Mouse (Mus musculus) stomach, postnatal 0 days (tissue): Measurements from ENCODE around the gene Ndufs4. TPM values are rescaled to one million over a fixed set of nuclear protein-coding genes. Genes with fewer than 3 reads are reported as not detected.

ENCODE experiments used
- ATAC-seq: fragments of 200-750 bp; cut with Nextera tagmentation; 2 replicates; pipeline ENCODE4 v1.8.0; 2017; ENCODE audit not compliant: low FRiP score, low TSS enrichment
- DNase-seq: peaks from one replicate; pipeline ENCODE4 v3.0.0-alpha.2; 2016; ENCODE audit warnings: low spot score
- H3K27ac ChIP-seq: fragments of 300-500 bp; sonication (generic); replicated peaks from 2 replicates; pipeline ENCODE4 v1.5.1; 2014; ENCODE audit warnings: mild to moderate bottlenecking, control low read depth
- H3K27me3 ChIP-seq: fragments of 300-500 bp; sonication (generic); 2 replicates; pipeline ENCODE4 v1.6.1; 2014; ENCODE audit warnings: low read length; ENCODE audit not compliant: control insufficient read depth, insufficient read depth
- H3K36me3 ChIP-seq: fragments of 300-500 bp; sonication (generic); 2 replicates; pipeline ENCODE4 v1.6.1; 2014; ENCODE audit warnings: low read length, mixed read lengths; ENCODE audit not compliant: control insufficient read depth, insufficient read depth
- H3K4me1 ChIP-seq: fragments of 300-500 bp; sonication (generic); replicated peaks from 2 replicates; pipeline ENCODE4 v1.6.1; 2014; ENCODE audit warnings: antibody characterized with exemption; ENCODE audit not compliant: control insufficient read depth, insufficient read depth
- H3K4me2 ChIP-seq: fragments of 300-500 bp; sonication (generic); replicated peaks from 2 replicates; pipeline ENCODE4 v1.6.1; 2014; ENCODE audit warnings: low read depth, mild to moderate bottlenecking, control low read depth, moderate library complexity
- H3K4me3 ChIP-seq: fragments of 300-500 bp; sonication (generic); 2 replicates; pipeline ENCODE4 v1.5.1; 2014; ENCODE audit warnings: low read depth, low read length, control low read depth
- H3K9ac ChIP-seq: fragments of 300-500 bp; sonication (generic); 2 replicates; pipeline ENCODE4 v1.6.1; 2014; ENCODE audit warnings: mild to moderate bottlenecking, low read length, control low read depth, mixed read lengths
- H3K9me3 ChIP-seq: fragments of 300-500 bp; sonication (generic); 2 replicates; pipeline ENCODE4 v1.6.1; 2016; ENCODE audit warnings: low read length; ENCODE audit not compliant: control insufficient read depth
- CTCF ChIP-seq: IDR thresholded peaks from 2 replicates; pipeline ENCODE4 v1.5.1; 2016; ENCODE audit warnings: antibody characterized with exemption, low read depth, mild to moderate bottlenecking, moderate library complexity
- EP300 ChIP-seq: optimal IDR thresholded peaks from 2 replicates; pipeline ENCODE3; 2016; ENCODE audit warnings: antibody characterized with exemption
- WGBS: fragments of 180-500 bp; shearing (Covaris S2); extraction: QIAGEN DNeasy Blood & Tissue Kit; methylation state at CpG from one replicate; pipeline ENCODE4 v1.1.7; 2014; 5-methylcytosine and 5-hydroxymethylcytosine counted together
- polyA plus RNA-seq: library from polyadenylated mRNA; unstranded; fragments of >200 nt; fragmentation: Nextera tagmentation; extraction: Ambion mirVana; gene quantifications from 2 replicates; pipeline ENCODE4 v1.2.1, GENCODE M21; 2015

Ndufs4 gene
- polyA plus RNA-seq, 1 experiment from 2014 or later, result 289 TPM

GRCm38 (mm10) chr13:114271410-114272105 lies 116.5 kb downstream of the Ndufs4 start:
- 42% methylated on average over 16 of the region's 16 CpGs for WGBS
- DNase-seq, result no peak
- H3K36me3 ChIP-seq, result no peaks in the 10 kb centered on the region
- no peak overlapping the region for H3K9ac ChIP-seq
- no peak for TF ChIP-seq CTCF
- TF ChIP-seq EP300, result no peak
- H3K4me2 ChIP-seq, result no peak overlapping the region
- no peak overlapping the region for H3K4me3 ChIP-seq
- H3K4me1 ChIP-seq, result no peaks in the 10 kb centered on the region
- H3K9me3 ChIP-seq, result no peaks in the 10 kb centered on the region
- no peaks in the 10 kb centered on the region for H3K27me3 ChIP-seq
- H3K27ac ChIP-seq, result no peak overlapping the region
- ATAC-seq, result 0 out of 2 replicates have a peak, but pooled peaks have one; percentile 26

- no peak overlapping the region for H3K9ac ChIP-seq
- H3K4me2 ChIP-seq, result no peak overlapping the region
- H3K27me3 ChIP-seq, result no peaks in the 10 kb centered on the region
- TF ChIP-seq EP300 (no peak), CTCF (no peak)
- WGBS, result 78% methylated on average over 9 of the region's 9 CpGs
- DNase-seq, result no peak
- no peaks in the 10 kb centered on the region for H3K4me1 ChIP-seq
- H3K36me3 ChIP-seq, result no peaks in the 10 kb centered on the region
- no peak overlapping the region for H3K4me3 ChIP-seq
- no peak for ATAC-seq
- no peaks in the 10 kb centered on the region for H3K9me3 ChIP-seq
- no peak overlapping the region for H3K27ac ChIP-seq
Measured at GRCm38 (mm10) chr13:114267741-114268140, 120.3 kb downstream of the Ndufs4 start.

GRCm38 (mm10) chr13:114260486-114261205 lies 127.4 kb downstream of the Ndufs4 start:
- Histone ChIP-seq H3K27me3 (no peaks in the 10 kb centered on the region), H3K4me2 (no peak overlapping the region), H3K4me1 (no peaks in the 10 kb centered on the region), H3K4me3 (no peak overlapping the region), H3K27ac (no peak overlapping the region), H3K9me3 (no peaks in the 10 kb centered on the region), H3K36me3 (no peaks in the 10 kb centered on the region), H3K9ac (no peak overlapping the region)
- DNase-seq (no peak), ATAC-seq (no peak)
- 73% methylated on average over 7 of the region's 7 CpGs for WGBS
- TF ChIP-seq CTCF (no peak), EP300 (no peak)

GRCm38 (mm10) chr13:114254697-114255096 lies 133.4 kb downstream of the Ndufs4 start:
- Histone ChIP-seq H3K4me3 (no peak overlapping the region), H3K9ac (no peak overlapping the region), H3K9me3 (no peaks in the 10 kb centered on the region), H3K27ac (no peak overlapping the region), H3K4me2 (no peak overlapping the region), H3K27me3 (no peaks in the 10 kb centered on the region), H3K36me3 (no peaks in the 10 kb centered on the region), H3K4me1 (no peaks in the 10 kb centered on the region)
- no peak for TF ChIP-seq CTCF
- no peak for TF ChIP-seq EP300
- ATAC-seq (no peak), DNase-seq (no peak)
- 75% methylated on average over 10 of the region's 10 CpGs for WGBS

Other genes with a start within 250 kb of the Ndufs4 start
- gene Fst, start 70.7 kb upstream of the Ndufs4 start, polyA plus RNA-seq, result 24.5 and 27.8 TPM in 2 replicates